Mouse (Mus musculus) intestine, embryonic 15.5 days (tissue): ENCODE results near the gene 1700022I11Rik. TPM values are rescaled to one million over a fixed set of nuclear protein-coding genes. Genes with fewer than 3 reads are reported as not detected.
"Not testable (repeated sequence)": the region's sequence is repeated elsewhere in the genome, so short reads cannot be mapped to it uniquely, and the experiment has no call there.

Experiments
- ATAC-seq: fragments of 200-750 bp; cut with Nextera tagmentation; 2 replicates; pipeline ENCODE4 v1.8.0; 2017; ENCODE audit warnings: moderate TSS enrichment, moderate library complexity
- H3K27ac ChIP-seq: fragments of 300-500 bp; sonication (generic); 2 replicates; pipeline ENCODE4 v1.5.1; 2015; ENCODE audit warnings: mild to moderate bottlenecking, inconsistent platforms
- H3K27me3 ChIP-seq: fragments of 300-500 bp; sonication (generic); replicated peaks from 2 replicates; pipeline ENCODE4 v1.6.1; 2015; ENCODE audit warnings: inconsistent platforms
- H3K36me3 ChIP-seq: fragments of 300-500 bp; sonication (generic); 2 replicates; pipeline ENCODE4 v1.6.1; 2015; ENCODE audit warnings: inconsistent platforms
- H3K4me1 ChIP-seq: fragments of 300-500 bp; sonication (generic); replicated peaks from 2 replicates; pipeline ENCODE4 v1.6.1; 2015; ENCODE audit warnings: inconsistent platforms
- H3K4me2 ChIP-seq: fragments of 300-500 bp; sonication (generic); replicated peaks from 2 replicates; pipeline ENCODE4 v1.6.1; 2015; ENCODE audit warnings: mild to moderate bottlenecking, inconsistent platforms
- H3K4me3 ChIP-seq: fragments of 300-500 bp; sonication (generic); replicated peaks from 2 replicates; pipeline ENCODE4 v1.5.1; 2015; ENCODE audit warnings: inconsistent platforms
- H3K9ac ChIP-seq: fragments of 300-500 bp; sonication (generic); 2 replicates; pipeline ENCODE4 v1.6.1; 2015; ENCODE audit warnings: inconsistent platforms
- H3K9me3 ChIP-seq: fragments of 300-500 bp; sonication (generic); 2 replicates; pipeline ENCODE4 v1.6.1; 2016; ENCODE audit warnings: inconsistent platforms
- WGBS: fragments of 180-500 bp; shearing (Covaris S2); methylation state at CpG from one replicate; pipeline ENCODE4 v1.1.7; 2015; 5-methylcytosine and 5-hydroxymethylcytosine counted together
- polyA plus RNA-seq: library from polyadenylated mRNA; unstranded; fragments of >200 nt; fragmentation: Nextera tagmentation; extraction: Ambion mirVana; gene quantifications from 2 replicates; pipeline ENCODE4 v1.2.1, GENCODE M21; 2015

1700022I11Rik gene
- polyA plus RNA-seq, 1 experiment from 2014 or later, result 0.33 TPM

GRCm38 (mm10) chr4:42980467-42980866 is 11.1 kb downstream of the 1700022I11Rik start:
- not testable (repeated sequence) for H3K9ac ChIP-seq, H3K4me1 ChIP-seq, H3K27ac ChIP-seq, H3K4me3 ChIP-seq, H3K27me3 ChIP-seq, H3K4me2 ChIP-seq, H3K9me3 ChIP-seq
- H3K36me3 ChIP-seq, result peaks cover 25% of the 10 kb centered on the region
- 91% methylated on average over 8 of the region's 8 CpGs for WGBS
- ATAC-seq, result peak; percentile 49; the same call in 1 of the 2 replicates

GRCm38 (mm10) chr4:42988296-42988695 is 18.9 kb downstream of the 1700022I11Rik start:
- Histone ChIP-seq H3K9ac (no peak overlapping the region), H3K27me3 (no peaks in the 10 kb centered on the region), H3K9me3 (no peaks in the 10 kb centered on the region), H3K27ac (no peak overlapping the region), H3K4me2 (no peak overlapping the region), H3K36me3 (peaks cover 40% of the 10 kb centered on the region), H3K4me1 (no peaks in the 10 kb centered on the region), H3K4me3 (no peak overlapping the region)
- ATAC-seq, result no peak
- WGBS, result 91% methylated on average over 1 of the region's 1 CpGs

- Histone ChIP-seq H3K4me1 (peaks cover 10% of the 10 kb centered on the region), H3K4me3 (peak overlapping the region; percentile 93), H3K27me3 (no peaks in the 10 kb centered on the region), H3K9me3 (no peaks in the 10 kb centered on the region), H3K27ac (no peak overlapping the region), H3K36me3 (peaks cover 16% of the 10 kb centered on the region), H3K9ac (no peak overlapping the region), H3K4me2 (peak overlapping the region; percentile 49)
- ATAC-seq, result no peak
- WGBS, result 54% methylated on average over 2 of the region's 2 CpGs
These were observed 28.6 kb downstream of the 1700022I11Rik start for GRCm38 (mm10) chr4:42998022-42998421.

GRCm38 (mm10) chr4:42999451-43000140 is 30.2 kb downstream of the 1700022I11Rik start:
- H3K9me3 ChIP-seq, result no peaks in the 10 kb centered on the region
- peak overlapping the region; percentile 93 for H3K4me3 ChIP-seq
- peaks cover 7% of the 10 kb centered on the region; the same call in 1 of the 2 replicates for H3K36me3 ChIP-seq
- H3K27ac ChIP-seq, result peak overlapping the region; percentile 100
- under 1% methylated on average over 47 of the region's 51 CpGs for WGBS
- H3K27me3 ChIP-seq, result no peaks in the 10 kb centered on the region
- H3K4me2 ChIP-seq, result peak overlapping the region; percentile 49
- peak; percentile 79 for ATAC-seq
- H3K4me1 ChIP-seq, result peaks cover 10% of the 10 kb centered on the region
- H3K9ac ChIP-seq, result peak overlapping the region; percentile 97

- peak within 1 kb of the TSS; percentile 93 for H3K4me3 ChIP-seq
- H3K9ac ChIP-seq, result peak within 1 kb of the TSS; percentile 97
- WGBS, result under 1% methylated on average over 54 of the region's 56 CpGs
- peak within 1 kb of the TSS; percentile 49 for H3K4me2 ChIP-seq
- H3K9me3 ChIP-seq, H3K36me3 ChIP-seq, H3K27me3 ChIP-seq: not testable (repeated sequence)
- ATAC-seq, result peak; percentile 99
- H3K27ac ChIP-seq, result peak within 1 kb of the TSS; percentile 100
- peaks cover 10% of the 10 kb centered on the region for H3K4me1 ChIP-seq
These were observed 31.0 kb downstream of the 1700022I11Rik start, which contains the start of gene Vcp for GRCm38 (mm10) chr4:43000141-43000986. Gene Vcp (minus strand): TSS chr4:43000507.

GRCm38 (mm10) chr4:43001272-43001671 is 31.9 kb downstream of the 1700022I11Rik start:
- WGBS, result 87% methylated on average over 2 of the region's 2 CpGs
- H3K9ac ChIP-seq, result no peak overlapping the region
- H3K27ac ChIP-seq, result no peak overlapping the region
- no peak overlapping the region for H3K4me3 ChIP-seq
- no peak for ATAC-seq
- H3K4me2 ChIP-seq, result no peak overlapping the region
- H3K9me3 ChIP-seq, result no peaks in the 10 kb centered on the region
- no peaks in the 10 kb centered on the region for H3K27me3 ChIP-seq
- H3K36me3 ChIP-seq, result no peaks in the 10 kb centered on the region
- peaks cover 10% of the 10 kb centered on the region for H3K4me1 ChIP-seq

GRCm38 (mm10) chr4:43002756-43003439 is 33.5 kb downstream of the 1700022I11Rik start:
- H3K4me1 ChIP-seq, result peaks cover 6% of the 10 kb centered on the region; the same call in 1 of the 2 replicates
- no peaks in the 10 kb centered on the region for H3K27me3 ChIP-seq
- no peaks in the 10 kb centered on the region for H3K36me3 ChIP-seq
- H3K4me3 ChIP-seq, result no peak overlapping the region
- no peak overlapping the region for H3K4me2 ChIP-seq
- no peaks in the 10 kb centered on the region for H3K9me3 ChIP-seq
- H3K27ac ChIP-seq, result no peak overlapping the region
- no peak overlapping the region for H3K9ac ChIP-seq
- ATAC-seq, result no peak
- 72% methylated on average over 12 of the region's 12 CpGs for WGBS

- H3K36me3 ChIP-seq, result no peaks in the 10 kb centered on the region
- H3K9me3 ChIP-seq, result no peaks in the 10 kb centered on the region
- H3K4me2 ChIP-seq, result no peak overlapping the region
- H3K27ac ChIP-seq, result no peak overlapping the region
- H3K27me3 ChIP-seq, result no peaks in the 10 kb centered on the region
- 93% methylated on average over 3 of the region's 3 CpGs for WGBS
- peaks cover 6% of the 10 kb centered on the region; the same call in 1 of the 2 replicates for H3K4me1 ChIP-seq
- no peak for ATAC-seq
- no peak overlapping the region for H3K9ac ChIP-seq
- H3K4me3 ChIP-seq, result no peak overlapping the region
These were observed 35.5 kb downstream of the 1700022I11Rik start for GRCm38 (mm10) chr4:43004951-43005350.

- Histone ChIP-seq H3K27me3 (no peaks in the 10 kb centered on the region), H3K9ac (no peak overlapping the region), H3K4me3 (no peak overlapping the region), H3K9me3 (no peaks in the 10 kb centered on the region), H3K36me3 (no peaks in the 10 kb centered on the region), H3K27ac (no peak overlapping the region), H3K4me1 (peaks cover 6% of the 10 kb centered on the region; the same call in 1 of the 2 replicates), H3K4me2 (no peak overlapping the region)
- WGBS, result 66% methylated on average over 2 of the region's 2 CpGs
- no peak for ATAC-seq
These were observed 36.4 kb downstream of the 1700022I11Rik start for GRCm38 (mm10) chr4:43005765-43006164.

GRCm38 (mm10) chr4:43010161-43011038 is 41.0 kb downstream of the 1700022I11Rik start, which contains the start of gene Fancg:
Gene Fancg (minus strand): TSS chr4:43010506.
- ATAC-seq, result peak; percentile 93
- H3K27me3 ChIP-seq, result no peaks in the 10 kb centered on the region
- H3K9ac ChIP-seq, result peak within 1 kb of the TSS; percentile 67
- peak within 1 kb of the TSS; percentile 88 for H3K4me3 ChIP-seq
- H3K4me1 ChIP-seq, result peaks cover 6% of the 10 kb centered on the region; the same call in 1 of the 2 replicates
- H3K4me2 ChIP-seq, result peak within 1 kb of the TSS; percentile 77
- WGBS, result under 1% methylated on average over 37 of the region's 37 CpGs
- H3K27ac ChIP-seq, result peak within 1 kb of the TSS; percentile 67; the same call in 1 of the 2 replicates
- H3K9me3 ChIP-seq, result no peaks in the 10 kb centered on the region
- H3K36me3 ChIP-seq, result no peaks in the 10 kb centered on the region

GRCm38 (mm10) chr4:43012091-43012490 is 42.7 kb downstream of the 1700022I11Rik start:
- H3K4me2 ChIP-seq, result no peak overlapping the region
- ATAC-seq, result no peak
- peaks cover 6% of the 10 kb centered on the region; the same call in 1 of the 2 replicates for H3K4me1 ChIP-seq
- no peaks in the 10 kb centered on the region for H3K27me3 ChIP-seq
- H3K9ac ChIP-seq, result no peak overlapping the region
- no peaks in the 10 kb centered on the region for H3K36me3 ChIP-seq
- WGBS, result 94% methylated on average over 1 of the region's 1 CpGs
- no peak overlapping the region for H3K27ac ChIP-seq
- no peak overlapping the region for H3K4me3 ChIP-seq
- H3K9me3 ChIP-seq, result no peaks in the 10 kb centered on the region
